Mouse (Mus musculus) lung, postnatal 0 days (tissue): ENCODE results near the gene Kctd2.

Experiments used
- CTCF ChIP-seq: IDR thresholded peaks from 2 replicates; pipeline ENCODE4 v1.5.1; 2016; ENCODE audit warnings: antibody characterized with exemption, mild to moderate bottlenecking
- EP300 ChIP-seq: IDR thresholded peaks from 2 replicates; pipeline ENCODE4 v1.6.1; 2016; ENCODE audit warnings: antibody characterized with exemption, mild to moderate bottlenecking, control low read depth

GRCm38 (mm10) chr11:115398085-115398484 is 21.8 kb upstream of the Kctd2 start:
- TF ChIP-seq CTCF, result no peak
- no peak for TF ChIP-seq EP300
